Mouse (Mus musculus): ENCODE measurements around the gene Mthfd1l. TPM values are rescaled to one million over a fixed set of nuclear protein-coding genes. Genes with fewer than 3 reads are reported as not detected.

The Mthfd1l gene
- polyA plus RNA-seq, 1 experiment = 1.6 TPM

GRCm38 (mm10) chr10:4159541-4160090 lies 186.7 kb downstream of the Mthfd1l start:
- no peak for TF ChIP-seq CTCF (IDR thresholded peaks at IDR 0.05; ENCODE audit: control insufficient read depth, insufficient read depth, insufficient replicate concordance, low read depth, low read length)
- no peak for TF ChIP-seq POLR2A (IDR thresholded peaks at IDR 0.05; ENCODE audit: control insufficient read depth, low read depth, low read length)
- Histone ChIP-seq H3K36me3 (ENCODE audit: control insufficient read depth, insufficient read depth, low read length) (no peaks in the 10 kb centered on the region), H3K4me3 (ENCODE audit: control insufficient read depth, low read depth, low read length) (no peak overlapping the region), H3K27ac (ENCODE audit: control insufficient read depth, insufficient read depth, low read depth, low read length) (peak overlapping the region; percentile 67), H3K27me3 (ENCODE audit: control insufficient read depth, insufficient read depth, low read length) (no peaks in the 10 kb centered on the region), H3K4me1 (ENCODE audit: control insufficient read depth, insufficient read depth, low read length) (0 out of 2 replicates have a peak, but pooled peaks cover 2% of the 10 kb centered on the region)

GRCm38 (mm10) chr10:4160242-4160785 lies 187.4 kb downstream of the Mthfd1l start:
- H3K4me1 ChIP-seq (ENCODE audit: control insufficient read depth, insufficient read depth, low read length) = 0 out of 2 replicates have a peak, but pooled peaks cover 2% of the 10 kb centered on the region
- peak overlapping the region; percentile 78; the same call in 1 of the 2 replicates for H3K27ac ChIP-seq (ENCODE audit: control insufficient read depth, insufficient read depth, low read depth, low read length)
- no peak overlapping the region for H3K4me3 ChIP-seq (ENCODE audit: control insufficient read depth, low read depth, low read length)
- H3K36me3 ChIP-seq (ENCODE audit: control insufficient read depth, insufficient read depth, low read length) = no peaks in the 10 kb centered on the region
- no peaks in the 10 kb centered on the region for H3K27me3 ChIP-seq (ENCODE audit: control insufficient read depth, insufficient read depth, low read length)
- TF ChIP-seq POLR2A (IDR thresholded peaks at IDR 0.05; ENCODE audit: control insufficient read depth, low read depth, low read length) = no peak
- TF ChIP-seq CTCF (IDR thresholded peaks at IDR 0.05; ENCODE audit: control insufficient read depth, insufficient read depth, insufficient replicate concordance, low read depth, low read length) = no peak

- 0 out of 2 replicates have a peak, but pooled peaks cover 2% of the 10 kb centered on the region for H3K4me1 ChIP-seq (ENCODE audit: control insufficient read depth, insufficient read depth, low read length)
- H3K27ac ChIP-seq (ENCODE audit: control insufficient read depth, insufficient read depth, low read depth, low read length) = no peak overlapping the region
- no peaks in the 10 kb centered on the region for H3K27me3 ChIP-seq (ENCODE audit: control insufficient read depth, insufficient read depth, low read length)
- H3K4me3 ChIP-seq (ENCODE audit: control insufficient read depth, low read depth, low read length) = no peak overlapping the region
- no peaks in the 10 kb centered on the region for H3K36me3 ChIP-seq (ENCODE audit: control insufficient read depth, insufficient read depth, low read length)
- TF ChIP-seq CTCF (IDR thresholded peaks at IDR 0.05; ENCODE audit: control insufficient read depth, insufficient read depth, insufficient replicate concordance, low read depth, low read length) (no peak), POLR2A (IDR thresholded peaks at IDR 0.05; ENCODE audit: control insufficient read depth, low read depth, low read length) (no peak)
Measured at GRCm38 (mm10) chr10:4162049-4162448, 189.1 kb downstream of the Mthfd1l start.

- Histone ChIP-seq H3K4me3 (ENCODE audit: control insufficient read depth, low read depth, low read length) (no peak overlapping the region), H3K27me3 (ENCODE audit: control insufficient read depth, insufficient read depth, low read length) (no peaks in the 10 kb centered on the region), H3K4me1 (ENCODE audit: control insufficient read depth, insufficient read depth, low read length) (0 out of 2 replicates have a peak, but pooled peaks cover 2% of the 10 kb centered on the region), H3K27ac (ENCODE audit: control insufficient read depth, insufficient read depth, low read depth, low read length) (no peak overlapping the region; the same call in 1 of the 2 replicates), H3K36me3 (ENCODE audit: control insufficient read depth, insufficient read depth, low read length) (no peaks in the 10 kb centered on the region)
- no peak for TF ChIP-seq CTCF (IDR thresholded peaks at IDR 0.05; ENCODE audit: control insufficient read depth, insufficient read depth, insufficient replicate concordance, low read depth, low read length)
- no peak for TF ChIP-seq POLR2A (IDR thresholded peaks at IDR 0.05; ENCODE audit: control insufficient read depth, low read depth, low read length)
Measured at GRCm38 (mm10) chr10:4162976-4163375, 190.1 kb downstream of the Mthfd1l start.

GRCm38 (mm10) chr10:4164681-4165080 lies 191.8 kb downstream of the Mthfd1l start:
- no peaks in the 10 kb centered on the region for H3K36me3 ChIP-seq (ENCODE audit: control insufficient read depth, insufficient read depth, low read length)
- H3K4me3 ChIP-seq (ENCODE audit: control insufficient read depth, low read depth, low read length) = no peak overlapping the region
- 0 out of 2 replicates have a peak, but pooled peaks cover 2% of the 10 kb centered on the region for H3K4me1 ChIP-seq (ENCODE audit: control insufficient read depth, insufficient read depth, low read length)
- no peak overlapping the region for H3K27ac ChIP-seq (ENCODE audit: control insufficient read depth, insufficient read depth, low read depth, low read length)
- H3K27me3 ChIP-seq (ENCODE audit: control insufficient read depth, insufficient read depth, low read length) = no peaks in the 10 kb centered on the region
- no peak for TF ChIP-seq CTCF (IDR thresholded peaks at IDR 0.05; ENCODE audit: control insufficient read depth, insufficient read depth, insufficient replicate concordance, low read depth, low read length)
- TF ChIP-seq POLR2A (IDR thresholded peaks at IDR 0.05; ENCODE audit: control insufficient read depth, low read depth, low read length) = no peak

GRCm38 (mm10) chr10:4168222-4168798 lies 195.4 kb downstream of the Mthfd1l start:
- H3K36me3 ChIP-seq (ENCODE audit: control insufficient read depth, insufficient read depth, low read length) = no peaks in the 10 kb centered on the region
- H3K27ac ChIP-seq (ENCODE audit: control insufficient read depth, insufficient read depth, low read depth, low read length) = no peak overlapping the region
- no peaks in the 10 kb centered on the region for H3K4me1 ChIP-seq (ENCODE audit: control insufficient read depth, insufficient read depth, low read length)
- H3K27me3 ChIP-seq (ENCODE audit: control insufficient read depth, insufficient read depth, low read length) = no peaks in the 10 kb centered on the region
- TF ChIP-seq POLR2A (IDR thresholded peaks at IDR 0.05; ENCODE audit: control insufficient read depth, low read depth, low read length) = no peak
- no peak for TF ChIP-seq CTCF (IDR thresholded peaks at IDR 0.05; ENCODE audit: control insufficient read depth, insufficient read depth, insufficient replicate concordance, low read depth, low read length)
- no peak overlapping the region for H3K4me3 ChIP-seq (ENCODE audit: control insufficient read depth, low read depth, low read length)

GRCm38 (mm10) chr10:4174229-4174628 lies 201.3 kb downstream of the Mthfd1l start:
- Histone ChIP-seq H3K27me3 (ENCODE audit: control insufficient read depth, insufficient read depth, low read length) (no peaks in the 10 kb centered on the region), H3K4me1 (ENCODE audit: control insufficient read depth, insufficient read depth, low read length) (no peaks in the 10 kb centered on the region), H3K4me3 (ENCODE audit: control insufficient read depth, low read depth, low read length) (no peak overlapping the region), H3K27ac (ENCODE audit: control insufficient read depth, insufficient read depth, low read depth, low read length) (no peak overlapping the region), H3K36me3 (ENCODE audit: control insufficient read depth, insufficient read depth, low read length) (no peaks in the 10 kb centered on the region)
- TF ChIP-seq CTCF (IDR thresholded peaks at IDR 0.05; ENCODE audit: control insufficient read depth, insufficient read depth, insufficient replicate concordance, low read depth, low read length) (no peak), POLR2A (IDR thresholded peaks at IDR 0.05; ENCODE audit: control insufficient read depth, low read depth, low read length) (no peak)
